Mouse (Mus musculus) layer of hippocampus, adult 8-10 months (tissue): ENCODE results near the gene Lamc3. TPM values are rescaled to one million over a fixed set of nuclear protein-coding genes. Genes with fewer than 3 reads are reported as not detected.
"Not testable (repeated sequence)": the region's sequence is repeated elsewhere in the genome, so short reads cannot be mapped to it uniquely, and the experiment has no call there.

Source experiments
- DNase-seq, 2 experiments: peaks; one replicate each; pipeline ENCODE4 v3.0.0; 2022; ENCODE audit warnings: low spot score in 2 of 2
- total RNA-seq, 4 experiments: library from RNA; stranded (reverse); gene quantifications; 2 replicates each; pipeline ENCODE4 v1.2.4; 2022

The Lamc3 gene
- total RNA-seq, 4 experiments from 2014 or later, result 6.2 to 7.0 (median 6.5) TPM

GRCm38 (mm10) chr2:31876446-31876845, 10.6 kb upstream of the Lamc3 start:
- peak; percentile 21 for DNase-seq

GRCm38 (mm10) chr2:31878610-31879009, 8.5 kb upstream of the Lamc3 start:
- no peak for DNase-seq

GRCm38 (mm10) chr2:31880868-31881267, 6.2 kb upstream of the Lamc3 start:
- DNase-seq, result no peak

- DNase-seq, result no peak
Observed at GRCm38 (mm10) chr2:31883061-31883460, 4.0 kb upstream of the Lamc3 start.

GRCm38 (mm10) chr2:31884806-31885205, 2.3 kb upstream of the Lamc3 start:
- peak in 1 of 2 experiments; percentile 37 for DNase-seq

GRCm38 (mm10) chr2:31888871-31889270, 1.8 kb downstream of the Lamc3 start:
- DNase-seq, result no peak

- no peak for DNase-seq
Observed at GRCm38 (mm10) chr2:31891219-31891618, 4.1 kb downstream of the Lamc3 start.

GRCm38 (mm10) chr2:31893110-31893669, 6.1 kb downstream of the Lamc3 start:
- no peak for DNase-seq

- peak in 1 of 2 experiments; percentile 37 for DNase-seq
Observed at GRCm38 (mm10) chr2:31894221-31894870, 7.3 kb downstream of the Lamc3 start.

GRCm38 (mm10) chr2:31900932-31901331, 13.8 kb downstream of the Lamc3 start:
- no peak for DNase-seq

- DNase-seq, result no peak
Observed at GRCm38 (mm10) chr2:31901659-31902362, 14.7 kb downstream of the Lamc3 start.

- no peak for DNase-seq
Observed at GRCm38 (mm10) chr2:31904089-31904488, 17.0 kb downstream of the Lamc3 start.

GRCm38 (mm10) chr2:31904622-31905021, 17.5 kb downstream of the Lamc3 start:
- DNase-seq, result no peak

- no peak for DNase-seq
Observed at GRCm38 (mm10) chr2:31905682-31906081, 18.6 kb downstream of the Lamc3 start.

- DNase-seq, result no peak
Observed at GRCm38 (mm10) chr2:31906407-31906806, 19.3 kb downstream of the Lamc3 start.

GRCm38 (mm10) chr2:31912575-31912974, 25.5 kb downstream of the Lamc3 start:
- DNase-seq, result no peak

GRCm38 (mm10) chr2:31914213-31914612, 27.1 kb downstream of the Lamc3 start:
- DNase-seq, result not testable (repeated sequence)

GRCm38 (mm10) chr2:31915112-31915511, 28.0 kb downstream of the Lamc3 start:
- peak; percentile 52 to 77 for DNase-seq

GRCm38 (mm10) chr2:31917636-31918035, 30.5 kb downstream of the Lamc3 start:
- DNase-seq, result peak in 1 of 2 experiments; percentile 36

GRCm38 (mm10) chr2:31923645-31924044, 36.6 kb downstream of the Lamc3 start:
- no peak for DNase-seq

GRCm38 (mm10) chr2:31924811-31925210, 37.7 kb downstream of the Lamc3 start:
- DNase-seq, result no peak

- no peak for DNase-seq
Observed at GRCm38 (mm10) chr2:31925936-31926335, 38.8 kb downstream of the Lamc3 start.

- DNase-seq, result no peak
Observed at GRCm38 (mm10) chr2:31929664-31930063, 42.6 kb downstream of the Lamc3 start.
